Mouse (Mus musculus) inflammation-experienced regulatory T-cells, adult 6 months (primary cell): ENCODE results near the gene Kif5a. TPM values are rescaled to one million over a fixed set of nuclear protein-coding genes. Genes with fewer than 3 reads are reported as not detected.

ENCODE experiments used
- polyA plus RNA-seq, 3 experiments: library from polyadenylated mRNA; unstranded; fragments of 100-300 nt; shearing (Covaris generic); gene quantifications; one replicate each; pipeline ENCODE4 v1.2.1; 2017

Kif5a gene
- polyA plus RNA-seq, 3 experiments from 2014 or later, result 0.16 to 0.19 TPM; not detected in 1

Other genes with a start within 250 kb of the Kif5a start
- gene Tsfm, start 232.5 kb downstream of the Kif5a start, polyA plus RNA-seq, result 10 to 100 TPM; 40.0 to 50.0 (median 48.3) TPM
- 10 to 100 TPM; 10.8 to 37.6 (median 28.4) TPM for gene Mettl1, start 221.9 kb downstream of the Kif5a start, polyA plus RNA-seq
- under 1 TPM in 1 of 3 experiments, not detected in 2; 0.46 TPM for gene Eef1akmt3, start 221.8 kb downstream of the Kif5a start, polyA plus RNA-seq
- gene Cyp27b1, start 215.1 kb downstream of the Kif5a start, polyA plus RNA-seq, result not detected
- under 1 TPM; 0.35 to 0.84 (median 0.72) TPM for gene March9, start 203.2 kb downstream of the Kif5a start, polyA plus RNA-seq
- 100 to 1,000 TPM; 284 to 347 (median 295) TPM for gene Cdk4, start 199.8 kb downstream of the Kif5a start, polyA plus RNA-seq
- 100 to 1,000 TPM in 2 of 3 experiments, 10 to 100 TPM in 1; 97.8 to 134 (median 127) TPM for gene Tspan31, start 193.1 kb downstream of the Kif5a start, polyA plus RNA-seq
- gene Agap2, start 188.1 kb downstream of the Kif5a start, polyA plus RNA-seq, result 10 to 100 TPM; 25.9 to 32.1 (median 31.2) TPM
- gene Os9, start 142.2 kb downstream of the Kif5a start, polyA plus RNA-seq, result 10 to 100 TPM; 61.9 to 81.5 (median 75.8) TPM
- 100 to 1,000 TPM; 181 to 204 (median 188) TPM for gene B4galnt1, start 98.1 kb downstream of the Kif5a start, polyA plus RNA-seq
- gene Slc26a10, start 82.7 kb downstream of the Kif5a start, polyA plus RNA-seq, result 1 to 10 TPM; 3.2 to 4.3 (median 3.2) TPM
- gene Arhgef25, start 73.3 kb downstream of the Kif5a start, polyA plus RNA-seq, result under 1 TPM in 1 of 3 experiments, not detected in 2; 0.20 TPM
- gene Dtx3, start 67.6 kb downstream of the Kif5a start, polyA plus RNA-seq, result 10 to 100 TPM; 35.2 to 56.0 (median 47.0) TPM
- 10 to 100 TPM; 25.7 to 32.1 (median 26.0) TPM for gene Pip4k2c, start 51.8 kb downstream of the Kif5a start, polyA plus RNA-seq
- gene Dctn2, start 3.0 kb upstream of the Kif5a start, polyA plus RNA-seq, result 10 to 100 TPM; 54.0 to 61.1 (median 56.9) TPM
- gene Mbd6, start 25.7 kb upstream of the Kif5a start, polyA plus RNA-seq, result 10 to 100 TPM in 1 of 3 experiments, 1 to 10 TPM in 2; 4.0 to 11.8 (median 6.4) TPM
- 10 to 100 TPM; 20.7 to 28.9 (median 21.3) TPM for gene Mars, start 48.4 kb upstream of the Kif5a start, polyA plus RNA-seq
- 100 to 1,000 TPM in 2 of 3 experiments, 10 to 100 TPM in 1; 91.9 to 112 (median 108) TPM for gene Arhgap9, start 58.6 kb upstream of the Kif5a start, polyA plus RNA-seq
- under 1 TPM in 2 of 3 experiments, not detected in 1; 0.49 to 0.56 TPM for gene Gli1, start 78.6 kb upstream of the Kif5a start, polyA plus RNA-seq
- gene Inhbe, start 91.1 kb upstream of the Kif5a start, polyA plus RNA-seq, result not detected
- gene Inhbc, start 107.1 kb upstream of the Kif5a start, polyA plus RNA-seq, result not detected
- gene R3hdm2, start 117.0 kb upstream of the Kif5a start, polyA plus RNA-seq, result 10 to 100 TPM; 11.8 to 17.6 (median 12.0) TPM
- gene Stac3, start 238.3 kb upstream of the Kif5a start, polyA plus RNA-seq, result under 1 TPM in 1 of 3 experiments, not detected in 2; 0.35 TPM